Mouse (Mus musculus): Measurements from ENCODE around the gene Tmem87b. TPM values are rescaled to one million over a fixed set of nuclear protein-coding genes. Genes with fewer than 3 reads are reported as not detected.

Tmem87b gene
- polyA plus RNA-seq, 1 experiment from 2014 or later: 32.2 TPM

DNA sequence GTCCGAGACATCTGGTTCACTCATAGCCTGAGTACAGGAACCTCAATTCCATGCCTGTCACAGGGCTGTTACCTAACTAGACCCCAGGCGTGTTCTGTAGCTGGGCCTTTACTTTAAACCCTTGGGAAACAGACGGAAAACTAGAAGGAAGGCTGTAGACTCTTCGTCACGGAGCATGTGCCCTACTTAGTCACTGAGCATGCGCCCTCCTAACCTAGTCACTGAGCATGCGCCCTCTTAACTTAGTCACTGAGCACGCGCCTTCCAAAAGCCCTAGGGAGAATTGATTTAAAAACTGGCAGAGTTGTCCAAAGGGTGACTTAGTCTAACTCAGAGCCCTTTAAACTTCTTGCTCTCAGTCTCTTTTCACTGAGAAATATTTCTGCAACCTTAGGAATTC lies 44.7 kb downstream of the Tmem87b start, which contains the start of gene Fbln7:
TSS of gene Fbln7 (plus strand) at position 346 of the 400 bp plus-strand sequence.
- peak within 1 kb of the TSS; percentile 48 for H3K9ac ChIP-seq
- no peaks in the 10 kb centered on the region for H3K36me3 ChIP-seq
- peak within 1 kb of the TSS; percentile 44 for H3K4me3 ChIP-seq
- no peak for ATAC-seq (ENCODE audit: low FRiP score, low read depth)
- WGBS: 91% methylated on average over 9 of the region's 9 CpGs
- H3K9me3 ChIP-seq: no peaks in the 10 kb centered on the region
- H3K4me2 ChIP-seq (replicated peaks): peak within 1 kb of the TSS; percentile 90
- H3K27ac ChIP-seq: no peak within 1 kb of the TSS
- peaks cover 5% of the 10 kb centered on the region; the same call in 1 of the 2 replicates for H3K27me3 ChIP-seq (replicated peaks)
- H3K4me1 ChIP-seq: peaks cover 7% of the 10 kb centered on the region

DNA sequence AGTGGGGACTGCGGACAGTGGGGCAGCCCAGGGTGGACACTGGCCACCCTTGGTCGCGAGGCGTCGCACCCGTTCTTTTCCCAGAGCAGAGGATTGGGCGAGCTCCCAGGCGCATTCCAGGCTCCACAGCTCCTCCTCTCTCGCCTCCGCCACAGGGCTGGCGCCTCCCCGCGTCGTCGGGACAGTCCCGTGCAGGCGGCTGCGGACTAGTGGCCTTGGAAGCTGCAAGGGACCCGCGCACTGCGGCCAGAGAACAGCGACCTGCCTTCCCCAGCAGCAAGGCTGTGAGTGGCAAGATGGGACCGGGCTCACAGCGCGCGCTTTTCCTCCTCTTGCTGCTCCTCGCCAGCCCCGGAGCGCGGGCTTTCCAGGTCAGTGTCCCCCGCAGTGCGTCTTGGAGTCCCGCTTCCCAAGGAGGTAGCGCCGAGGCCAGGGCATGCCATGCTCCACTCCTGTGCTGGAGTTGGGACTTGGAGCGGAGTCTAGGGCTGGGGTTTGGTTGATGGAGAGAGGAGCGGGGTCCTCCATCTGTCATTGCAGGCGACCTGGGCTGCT lies 45.9 kb downstream of the Tmem87b start:
- no peaks in the 10 kb centered on the region for H3K9me3 ChIP-seq
- H3K9ac ChIP-seq: peak overlapping the region; percentile 48
- under 1% methylated on average over 38 of the region's 38 CpGs for WGBS
- peak overlapping the region; percentile 44 for H3K4me3 ChIP-seq
- ATAC-seq (ENCODE audit: low FRiP score, low read depth): peak; percentile 71
- peak overlapping the region; percentile 90 for H3K4me2 ChIP-seq (replicated peaks)
- H3K4me1 ChIP-seq: peaks cover 7% of the 10 kb centered on the region
- no peaks in the 10 kb centered on the region for H3K36me3 ChIP-seq
- peaks cover 5% of the 10 kb centered on the region; the same call in 1 of the 2 replicates for H3K27me3 ChIP-seq (replicated peaks)
- no peak overlapping the region for H3K27ac ChIP-seq

DNA sequence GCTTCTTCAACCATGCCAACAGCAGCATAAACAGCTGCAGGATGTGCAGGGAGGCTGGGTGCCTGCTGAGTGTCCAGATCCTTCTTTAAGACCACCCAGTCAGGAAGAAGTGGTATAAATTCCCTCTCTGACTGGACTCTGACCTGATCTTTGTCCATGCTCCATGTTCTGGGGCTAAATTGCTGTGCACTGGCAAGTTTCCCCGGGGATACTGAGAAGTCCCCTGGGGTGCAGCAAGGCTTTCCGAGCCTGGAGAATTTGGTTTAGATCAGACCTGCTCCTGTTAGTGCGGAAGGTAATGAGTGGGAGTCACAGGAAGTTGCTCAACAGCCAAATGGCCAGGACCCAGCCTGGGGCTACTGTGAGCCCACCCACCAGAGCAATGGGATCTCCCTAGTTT lies 47.1 kb downstream of the Tmem87b start:
- Histone ChIP-seq H3K27me3 (replicated peaks) (peaks cover 5% of the 10 kb centered on the region; the same call in 1 of the 2 replicates), H3K4me1 (peaks cover 7% of the 10 kb centered on the region), H3K27ac (no peak overlapping the region), H3K4me3 (no peak overlapping the region), H3K4me2 (replicated peaks) (no peak overlapping the region), H3K9ac (no peak overlapping the region), H3K9me3 (no peaks in the 10 kb centered on the region), H3K36me3 (no peaks in the 10 kb centered on the region)
- WGBS: 50% methylated on average over 3 of the region's 3 CpGs
- no peak for ATAC-seq (ENCODE audit: low FRiP score, low read depth)

DNA sequence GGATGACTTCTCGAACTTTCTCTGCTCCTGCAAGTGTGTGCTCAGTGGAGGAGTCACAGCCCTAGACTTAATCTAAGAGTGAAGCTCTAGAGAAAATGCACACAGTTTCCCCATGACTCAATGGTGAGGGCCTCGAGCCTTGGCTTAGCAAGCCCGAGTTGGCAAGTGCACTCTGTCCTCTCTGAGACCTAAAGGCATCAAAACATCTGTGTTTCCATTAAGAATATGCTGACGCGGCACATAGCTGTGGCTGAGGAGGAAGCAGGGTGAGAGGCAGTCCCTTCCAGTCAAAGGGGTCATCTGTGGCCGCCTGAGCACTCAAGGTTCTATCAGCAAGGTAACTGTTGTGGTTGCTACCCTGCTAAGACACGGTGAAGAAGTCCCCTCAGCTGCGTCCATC lies 53.7 kb downstream of the Tmem87b start:
- ATAC-seq (ENCODE audit: low FRiP score, low read depth): no peak
- no peaks in the 10 kb centered on the region for H3K27me3 ChIP-seq (replicated peaks)
- WGBS: 78% methylated on average over 8 of the region's 8 CpGs
- no peak overlapping the region for H3K27ac ChIP-seq
- H3K9ac ChIP-seq: no peak overlapping the region
- no peak overlapping the region for H3K4me3 ChIP-seq
- H3K36me3 ChIP-seq: no peaks in the 10 kb centered on the region
- no peaks in the 10 kb centered on the region for H3K4me1 ChIP-seq
- H3K9me3 ChIP-seq: no peaks in the 10 kb centered on the region
- no peak overlapping the region for H3K4me2 ChIP-seq (replicated peaks)

DNA sequence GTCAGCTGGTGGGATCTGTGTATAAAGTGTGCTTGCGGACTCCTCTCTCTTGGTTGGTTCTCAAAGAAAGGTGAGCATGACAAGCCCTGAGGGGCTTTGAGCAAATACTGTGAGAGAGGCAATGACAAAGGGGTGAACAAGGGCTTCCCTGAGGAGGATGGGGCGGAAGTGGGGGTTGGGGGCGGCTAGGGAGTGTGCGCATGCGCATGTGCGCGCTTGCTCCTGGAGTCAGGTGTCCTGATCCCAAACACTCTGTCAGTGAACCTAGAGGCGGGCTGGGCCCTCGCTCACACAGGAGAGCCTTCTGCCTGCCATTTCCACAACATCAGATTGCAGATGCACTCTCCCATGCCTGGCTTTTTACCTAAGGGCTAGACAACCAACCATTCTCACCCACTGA lies 54.3 kb downstream of the Tmem87b start:
- H3K4me1 ChIP-seq: no peaks in the 10 kb centered on the region
- H3K36me3 ChIP-seq: no peaks in the 10 kb centered on the region
- no peaks in the 10 kb centered on the region for H3K9me3 ChIP-seq
- no peak overlapping the region for H3K4me2 ChIP-seq (replicated peaks)
- WGBS: 93% methylated on average over 9 of the region's 9 CpGs
- no peak for ATAC-seq (ENCODE audit: low FRiP score, low read depth)
- H3K27ac ChIP-seq: no peak overlapping the region
- H3K27me3 ChIP-seq (replicated peaks): no peaks in the 10 kb centered on the region
- H3K9ac ChIP-seq: no peak overlapping the region
- H3K4me3 ChIP-seq: no peak overlapping the region

DNA sequence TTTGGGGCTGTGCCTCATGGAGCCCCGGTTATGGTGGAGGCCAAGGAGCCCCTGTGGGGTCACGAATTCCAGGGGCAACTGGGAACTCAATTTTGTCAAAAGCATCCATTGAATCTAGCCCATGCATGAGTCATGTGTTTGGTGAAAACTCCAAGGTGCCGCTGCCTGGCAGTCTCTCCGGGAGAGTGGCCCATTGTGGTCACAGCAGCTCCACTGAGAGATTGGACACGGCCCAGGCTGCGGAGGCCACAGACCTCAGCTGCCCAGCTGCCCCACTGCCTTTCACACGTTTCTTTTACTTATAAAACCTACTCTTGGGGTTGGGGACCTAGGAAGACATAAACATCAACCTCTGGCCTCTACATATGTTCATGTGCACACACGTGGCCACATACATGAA lies 57.6 kb downstream of the Tmem87b start:
- H3K4me2 ChIP-seq (replicated peaks): no peak overlapping the region
- H3K27me3 ChIP-seq (replicated peaks): no peaks in the 10 kb centered on the region
- no peak overlapping the region for H3K27ac ChIP-seq
- WGBS: 80% methylated on average over 8 of the region's 8 CpGs
- no peak overlapping the region for H3K9ac ChIP-seq
- H3K36me3 ChIP-seq: no peaks in the 10 kb centered on the region
- H3K4me1 ChIP-seq: no peaks in the 10 kb centered on the region
- H3K4me3 ChIP-seq: no peak overlapping the region
- no peaks in the 10 kb centered on the region for H3K9me3 ChIP-seq
- ATAC-seq (ENCODE audit: low FRiP score, low read depth): no peak

DNA sequence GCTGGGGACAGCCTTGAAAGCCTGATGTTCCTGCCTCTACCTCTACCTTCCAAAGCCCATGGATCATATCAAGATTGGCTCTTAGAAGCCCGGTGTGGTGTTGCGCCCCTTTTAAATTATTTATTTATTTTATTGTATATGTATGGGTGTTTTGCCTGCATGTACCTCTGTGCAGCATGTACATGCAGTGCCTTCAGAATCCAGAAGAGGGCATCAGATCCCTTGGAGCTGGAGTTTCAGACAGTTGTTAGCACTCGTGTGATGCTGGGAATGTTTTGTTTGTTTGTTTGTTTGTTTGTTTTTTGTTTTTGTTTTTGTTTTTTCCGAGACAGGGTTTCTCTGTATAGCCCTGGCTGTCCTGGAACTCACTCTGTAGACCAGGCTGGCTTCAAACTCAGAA lies 63.3 kb downstream of the Tmem87b start:
- no peaks in the 10 kb centered on the region for H3K4me1 ChIP-seq
- no peak overlapping the region for H3K4me2 ChIP-seq (replicated peaks)
- no peaks in the 10 kb centered on the region for H3K9me3 ChIP-seq
- H3K27me3 ChIP-seq (replicated peaks): no peaks in the 10 kb centered on the region
- no peak overlapping the region for H3K4me3 ChIP-seq
- ATAC-seq (ENCODE audit: low FRiP score, low read depth): no peak
- WGBS: 70% methylated on average over 4 of the region's 4 CpGs
- no peak overlapping the region for H3K9ac ChIP-seq
- H3K36me3 ChIP-seq: no peaks in the 10 kb centered on the region
- H3K27ac ChIP-seq: no peak overlapping the region

DNA sequence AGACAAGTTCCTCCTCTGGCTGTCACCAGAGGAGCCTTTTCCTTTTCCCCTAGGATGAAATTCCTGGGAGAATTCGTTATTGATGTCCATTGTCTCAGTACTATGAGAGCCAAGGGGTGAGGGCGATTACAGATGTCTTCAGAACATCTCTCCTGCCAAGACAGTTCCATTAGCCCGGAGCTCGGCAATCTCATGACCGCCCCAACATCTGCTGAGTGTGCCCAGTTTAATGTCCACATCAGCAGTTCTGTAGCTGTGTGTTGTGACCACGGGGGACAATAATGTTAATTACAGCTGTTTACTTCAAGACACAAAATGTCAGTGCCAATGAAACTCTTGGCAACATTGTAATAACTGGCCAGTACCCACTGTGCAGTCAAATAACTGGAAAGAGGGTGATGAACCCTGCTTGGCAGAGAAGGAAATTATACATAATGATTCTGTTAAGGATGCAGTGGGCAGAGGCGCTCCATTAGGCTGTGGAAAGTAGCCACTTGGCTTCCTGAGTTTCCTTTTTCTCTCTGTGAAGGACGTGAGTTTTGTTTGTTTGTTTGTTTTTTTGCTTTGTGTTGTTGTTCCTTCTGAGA lies 67.4 kb downstream of the Tmem87b start:
- Histone ChIP-seq H3K27me3 (replicated peaks) (no peaks in the 10 kb centered on the region), H3K36me3 (no peaks in the 10 kb centered on the region), H3K4me2 (replicated peaks) (no peak overlapping the region), H3K4me3 (no peak overlapping the region), H3K27ac (no peak overlapping the region), H3K4me1 (no peaks in the 10 kb centered on the region), H3K9ac (no peak overlapping the region), H3K9me3 (no peaks in the 10 kb centered on the region)
- 81% methylated on average over 8 of the region's 8 CpGs for WGBS
- no peak for ATAC-seq (ENCODE audit: low FRiP score, low read depth)

DNA sequence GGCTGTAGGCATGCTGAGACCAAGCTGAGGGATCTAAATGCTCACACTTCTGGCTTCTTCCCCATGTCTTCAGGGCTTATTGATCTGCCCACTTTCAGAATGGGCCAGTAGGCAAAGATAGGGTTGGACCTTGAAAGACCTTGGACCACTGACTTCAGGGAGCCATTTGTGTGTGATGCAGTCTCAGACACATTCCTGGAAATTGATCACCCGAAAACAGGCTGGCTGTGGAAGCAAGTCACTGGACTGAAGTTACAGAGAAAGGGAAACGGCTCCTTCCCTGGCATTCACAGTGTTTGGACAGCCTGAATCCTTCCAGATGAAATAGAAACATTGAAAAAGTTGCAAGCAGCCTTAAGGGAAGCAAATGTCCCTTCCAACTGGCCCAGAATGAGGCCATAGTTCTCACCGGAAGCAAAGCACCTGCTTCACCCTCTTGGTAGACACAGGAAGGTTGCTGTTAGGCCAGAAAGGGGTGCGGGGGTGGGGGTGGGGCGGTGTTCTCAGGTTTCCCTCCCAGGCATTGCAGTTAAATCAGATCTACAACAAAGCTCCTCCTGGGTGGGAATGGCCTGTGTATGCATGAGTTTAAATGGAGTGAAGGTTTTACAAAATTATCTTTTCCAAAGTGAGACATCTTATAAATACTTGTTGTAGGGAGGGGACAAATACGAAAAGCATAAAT lies 70.1 kb downstream of the Tmem87b start:
- Histone ChIP-seq H3K27me3 (replicated peaks) (no peaks in the 10 kb centered on the region), H3K4me1 (peaks cover 7% of the 10 kb centered on the region), H3K4me3 (no peak overlapping the region), H3K27ac (no peak overlapping the region), H3K9me3 (no peaks in the 10 kb centered on the region), H3K4me2 (replicated peaks) (no peak overlapping the region), H3K36me3 (no peaks in the 10 kb centered on the region), H3K9ac (no peak overlapping the region)
- 61% methylated on average over 6 of the region's 6 CpGs for WGBS
- no peak for ATAC-seq (ENCODE audit: low FRiP score, low read depth)

DNA sequence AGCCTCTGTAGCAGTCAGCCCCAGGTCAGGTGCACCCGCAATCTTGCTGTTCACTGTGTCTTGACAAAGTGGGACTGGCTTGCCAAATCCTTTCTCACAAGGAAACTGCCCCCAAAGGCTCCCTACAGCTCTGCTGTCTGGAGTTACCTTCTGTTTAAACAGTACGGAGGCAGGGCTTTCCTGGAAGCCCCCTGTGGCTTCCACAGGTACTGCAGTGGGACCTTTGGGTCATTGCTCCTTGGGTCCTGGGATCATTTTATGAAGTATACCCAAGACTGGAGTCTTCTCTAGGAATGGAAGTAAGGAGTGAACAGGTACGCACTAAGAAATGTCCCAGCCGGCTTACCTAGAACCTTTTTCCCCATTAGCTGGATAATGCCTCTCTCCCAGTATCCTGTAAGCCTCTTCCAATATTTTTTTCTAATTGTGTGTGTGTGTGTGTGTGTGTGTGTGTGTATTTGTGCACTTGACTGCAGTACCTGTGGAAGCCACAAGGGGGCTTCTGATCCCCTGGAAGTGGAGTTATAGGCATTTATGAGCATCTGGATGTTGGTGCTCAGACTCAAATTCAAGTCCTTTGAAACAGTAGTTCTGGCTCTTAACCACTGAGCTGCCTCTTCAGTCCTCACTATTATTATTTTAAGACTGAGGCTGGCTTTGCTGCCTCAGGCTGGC lies 72.9 kb downstream of the Tmem87b start:
- H3K9ac ChIP-seq: no peak overlapping the region
- H3K4me1 ChIP-seq: peaks cover 7% of the 10 kb centered on the region
- no peak overlapping the region for H3K27ac ChIP-seq
- H3K4me2 ChIP-seq (replicated peaks): no peak overlapping the region
- no peak overlapping the region for H3K4me3 ChIP-seq
- H3K9me3 ChIP-seq: no peaks in the 10 kb centered on the region
- no peak for ATAC-seq (ENCODE audit: low FRiP score, low read depth)
- no peaks in the 10 kb centered on the region for H3K27me3 ChIP-seq (replicated peaks)
- no peaks in the 10 kb centered on the region for H3K36me3 ChIP-seq
- whole genome bisulfite sequencing: 90% methylated on average over 4 of the region's 4 CpGs

DNA sequence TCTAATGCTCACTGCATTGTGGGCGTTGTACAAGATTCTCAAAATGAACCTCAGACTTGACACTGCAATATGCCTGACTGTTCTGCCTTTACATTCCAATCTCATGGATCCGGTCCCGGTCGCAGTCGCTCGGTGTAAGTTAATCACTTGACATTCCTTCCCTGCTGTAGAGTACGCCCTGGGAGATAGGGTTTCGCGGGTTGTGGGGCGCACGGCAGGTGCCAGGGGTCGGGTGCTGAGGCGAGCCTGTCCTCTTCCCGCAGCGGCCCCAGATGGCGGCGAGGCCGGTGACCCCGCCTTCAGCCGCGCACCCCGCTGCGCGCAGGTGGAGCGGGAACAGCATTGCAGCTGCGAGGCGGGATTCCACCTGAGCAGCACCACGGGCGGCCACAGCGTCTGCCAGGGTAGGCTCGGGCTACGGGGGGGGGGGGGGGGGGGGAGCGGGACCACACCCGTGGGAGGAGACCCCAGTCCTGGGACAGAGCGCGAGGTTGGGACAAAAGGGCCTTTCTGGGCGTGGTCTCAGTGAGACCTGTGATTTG lies 74.3 kb downstream of the Tmem87b start:
- Histone ChIP-seq H3K9me3 (no peaks in the 10 kb centered on the region), H3K4me3 (peak overlapping the region; percentile 34), H3K36me3 (no peaks in the 10 kb centered on the region), H3K4me2 (replicated peaks) (peak overlapping the region; percentile 78), H3K9ac (peak overlapping the region; percentile 35; the same call in 1 of the 2 replicates), H3K4me1 (peaks cover 7% of the 10 kb centered on the region), H3K27ac (no peak overlapping the region), H3K27me3 (replicated peaks) (no peaks in the 10 kb centered on the region)
- WGBS: 4% methylated on average over 36 of the region's 37 CpGs
- ATAC-seq (ENCODE audit: low FRiP score, low read depth): peak; percentile 56; the same call in 1 of the 2 replicates

DNA sequence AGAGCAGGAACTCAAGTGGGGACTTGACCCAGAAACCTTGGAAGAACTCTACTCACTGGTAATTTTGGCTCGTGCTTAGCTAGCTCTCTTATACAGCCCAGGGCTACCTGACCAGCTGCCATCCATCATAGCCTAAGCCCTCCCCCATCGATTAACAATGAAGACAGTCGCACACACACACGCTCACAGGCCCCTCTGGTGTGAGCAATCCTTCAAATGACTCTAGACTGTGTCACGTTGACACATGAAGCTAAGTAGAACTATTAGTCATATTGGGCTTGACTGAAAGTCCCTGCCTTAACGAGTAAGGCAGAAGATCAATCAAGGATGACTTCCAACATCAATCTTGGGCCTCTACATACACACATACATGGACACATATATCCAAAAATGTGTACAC lies 84.9 kb downstream of the Tmem87b start:
- 87% methylated on average over 6 of the region's 6 CpGs for WGBS
- no peaks in the 10 kb centered on the region for H3K36me3 ChIP-seq
- no peak overlapping the region for H3K9ac ChIP-seq
- no peak overlapping the region for H3K27ac ChIP-seq
- no peak overlapping the region for H3K4me2 ChIP-seq (replicated peaks)
- no peaks in the 10 kb centered on the region for H3K9me3 ChIP-seq
- no peak overlapping the region for H3K4me3 ChIP-seq
- no peaks in the 10 kb centered on the region for H3K27me3 ChIP-seq (replicated peaks)
- ATAC-seq (ENCODE audit: low FRiP score, low read depth): no peak
- no peaks in the 10 kb centered on the region for H3K4me1 ChIP-seq

All from neural tube, embryonic 12.5 days (tissue).